Mouse (Mus musculus): ENCODE data around the gene Exosc10. TPM values are rescaled to one million over a fixed set of nuclear protein-coding genes. Genes with fewer than 3 reads are reported as not detected.

The Exosc10 gene
- polyA plus RNA-seq (2015; fragmentation: Illumina TruSeq; extraction: RNeasy Lipid Tissue Mini Kit (QIAGEN cat#74804); ENCODE audit: insufficient read depth, low read depth, low replicate concordance): 7.7 TPM

DNA sequence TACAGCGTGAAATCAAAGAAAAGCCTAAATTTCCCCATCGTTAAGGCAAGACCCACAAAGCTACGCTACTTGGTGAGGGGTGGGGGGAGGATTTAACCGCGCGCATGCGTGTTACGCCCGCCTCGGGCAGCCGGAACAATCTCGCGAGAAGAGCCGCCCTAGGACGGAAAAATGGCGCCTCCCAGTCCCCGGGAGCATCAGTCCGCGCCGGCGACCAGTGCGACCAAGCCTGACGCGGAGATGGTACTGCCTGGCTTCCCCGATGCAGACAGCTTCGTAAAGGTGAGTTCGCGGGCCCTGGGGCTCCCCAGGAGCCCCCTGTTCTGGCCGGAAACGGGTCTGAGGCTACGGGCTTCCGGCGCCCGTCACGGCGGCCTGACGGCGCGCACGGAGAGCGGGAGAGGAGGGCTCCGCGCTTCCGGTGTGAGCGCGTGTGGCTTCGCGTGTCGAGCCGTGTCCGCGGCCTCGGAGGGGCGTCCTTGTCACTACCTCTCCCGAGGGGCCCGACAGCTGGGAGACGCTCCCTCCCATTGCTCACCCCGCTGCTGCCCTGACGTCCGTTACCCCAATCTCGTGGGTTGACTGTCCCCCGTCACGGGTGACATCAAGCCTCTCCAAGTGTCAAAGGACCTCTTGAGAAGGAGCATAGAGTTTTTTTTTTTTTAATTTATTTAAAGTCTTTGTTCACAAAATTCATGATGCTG, at the start of gene Exosc10:
Gene Exosc10 (plus strand): TSS at position 133 of the 704 bp plus-strand sequence.

DNA sequence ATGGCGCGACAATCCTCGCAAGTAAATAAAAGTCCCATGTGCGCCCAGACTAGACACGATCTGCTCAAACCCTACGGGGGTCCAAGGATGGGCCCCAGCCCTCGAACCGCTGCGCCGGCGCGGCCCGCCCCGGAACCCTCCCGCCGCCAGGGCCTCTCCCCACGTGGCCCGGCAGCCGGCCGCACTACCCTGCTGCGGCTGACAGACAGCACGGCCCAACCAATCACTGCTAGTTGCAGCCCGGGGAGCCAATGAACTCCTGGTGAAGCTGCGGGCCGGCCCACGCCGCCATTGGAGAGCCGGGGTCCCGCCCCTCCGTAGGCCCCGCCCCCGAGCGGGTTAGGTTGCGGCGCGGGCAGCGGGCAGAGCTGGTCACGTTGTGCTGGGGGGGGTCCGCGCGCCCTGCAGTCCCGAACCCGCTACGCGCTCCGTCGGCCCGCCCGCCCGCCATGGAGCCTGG, 33.0 kb downstream of the Exosc10 start, which contains the start of gene Srm:
Gene Srm (plus strand): TSS at position 333 of the 460 bp plus-strand sequence.

DNA sequence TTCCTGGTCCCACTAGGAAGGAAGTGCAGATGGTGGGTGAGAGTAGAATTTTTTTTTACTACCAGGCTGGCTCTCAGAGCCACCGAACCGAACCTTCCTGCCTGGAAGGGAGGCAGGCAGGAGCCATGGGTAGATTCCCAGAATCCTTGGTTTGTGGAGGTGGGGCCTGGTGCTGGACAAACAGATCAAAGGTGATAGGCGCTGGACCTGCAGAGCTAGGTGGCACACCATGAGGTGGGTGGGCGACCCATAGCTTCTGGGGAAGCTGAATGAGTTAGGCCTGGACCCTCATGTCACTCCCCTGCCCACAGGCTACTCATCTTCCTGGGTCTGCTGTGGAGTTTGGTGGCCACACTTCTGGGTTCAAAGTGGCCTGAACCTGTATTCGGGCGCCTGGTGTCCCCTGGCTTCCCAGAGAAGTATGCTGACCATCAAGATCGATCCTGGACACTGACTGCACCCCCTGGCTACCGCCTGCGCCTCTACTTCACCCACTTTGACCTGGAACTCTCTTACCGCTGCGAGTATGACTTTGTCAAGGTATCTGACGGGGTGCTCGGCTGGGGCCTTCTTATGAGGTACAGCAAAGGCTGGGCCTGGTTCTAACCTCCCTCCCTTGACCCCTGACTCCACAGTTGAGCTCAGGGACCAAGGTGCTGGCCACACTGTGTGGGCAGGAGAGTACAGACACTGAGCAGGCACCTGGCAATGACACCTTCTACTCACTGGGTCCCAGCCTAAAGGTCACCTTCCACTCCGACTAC, 44.3 kb downstream of the Exosc10 start, which contains the start of gene Masp2:
Gene Masp2 (plus strand): TSS at position 198 of the 764 bp plus-strand sequence.

GRCm38 (mm10) chr4:148626623-148627185, 68.5 kb downstream of the Exosc10 start, which contains the start of gene Tardbp:
Tardbp (minus strand) TSS chr4:148627019.

Other genes starting within 250 kb of the Exosc10 start
- 2.0 TPM for gene Ubiad1, start 113.7 kb upstream of the Exosc10 start, polyA plus RNA-seq (2015; fragmentation: Illumina TruSeq; extraction: RNeasy Lipid Tissue Mini Kit (QIAGEN cat#74804); ENCODE audit: insufficient read depth, low read depth, low replicate concordance)
- 2.9 TPM for gene Mtor, start 109.8 kb upstream of the Exosc10 start, polyA plus RNA-seq (2015; fragmentation: Illumina TruSeq; extraction: RNeasy Lipid Tissue Mini Kit (QIAGEN cat#74804); ENCODE audit: insufficient read depth, low read depth, low replicate concordance)
- gene Angptl7, start 58.0 kb upstream of the Exosc10 start, polyA plus RNA-seq (2015; fragmentation: Illumina TruSeq; extraction: RNeasy Lipid Tissue Mini Kit (QIAGEN cat#74804); ENCODE audit: insufficient read depth, low read depth, low replicate concordance): not detected
- gene Srm, start 33.1 kb downstream of the Exosc10 start, polyA plus RNA-seq (2015; fragmentation: Illumina TruSeq; extraction: RNeasy Lipid Tissue Mini Kit (QIAGEN cat#74804); ENCODE audit: insufficient read depth, low read depth, low replicate concordance): 29.1 TPM
- gene Masp2, start 44.1 kb downstream of the Exosc10 start, polyA plus RNA-seq (2015; fragmentation: Illumina TruSeq; extraction: RNeasy Lipid Tissue Mini Kit (QIAGEN cat#74804); ENCODE audit: insufficient read depth, low read depth, low replicate concordance): 0.42 TPM
- gene Tardbp, start 68.6 kb downstream of the Exosc10 start, polyA plus RNA-seq (2015; fragmentation: Illumina TruSeq; extraction: RNeasy Lipid Tissue Mini Kit (QIAGEN cat#74804); ENCODE audit: insufficient read depth, low read depth, low replicate concordance): 63.7 TPM
- 1.6 TPM for gene Gm572, start 84.9 kb downstream of the Exosc10 start, polyA plus RNA-seq (2015; fragmentation: Illumina TruSeq; extraction: RNeasy Lipid Tissue Mini Kit (QIAGEN cat#74804); ENCODE audit: insufficient read depth, low read depth, low replicate concordance)
- gene Casz1, start 246.0 kb downstream of the Exosc10 start, polyA plus RNA-seq (2015; fragmentation: Illumina TruSeq; extraction: RNeasy Lipid Tissue Mini Kit (QIAGEN cat#74804); ENCODE audit: insufficient read depth, low read depth, low replicate concordance): 2.6 TPM